In genomic region chr19:5510031-5511026, GRCm38 (mm10) we compare ENCODE assay signal across 8 mouse cellular contexts. TPM values are rescaled to one million over a fixed set of nuclear protein-coding genes. Genes with fewer than 3 reads are reported as not detected.
A peak's percentile ranks its signal among the peaks of the same experiment; 100 is the strongest.
DNase-seq lines count a peak whose midpoint lies in the region; ATAC-seq and TF ChIP-seq lines count a peak whose summit lies in the region.

Snx32 (minus strand) TSS chr19:5510538.

- no peak within 1 kb of the TSS for H3K27ac ChIP-seq in forebrain, embryonic 14.5 days (ENCODE audit: low read depth, low read length)

- peak within 1 kb of the TSS; percentile 59 for H3K9ac ChIP-seq in forebrain, embryonic 14.5 days (ENCODE audit: low read length)

- ATAC-seq in forebrain, embryonic 14.5 days = peak; percentile 100
- peak; percentile 88 for ATAC-seq in neutrophil, adult 5-6 weeks (ENCODE audit: extremely low read depth, insufficient number of reproducible peaks, low FRiP score, poor library complexity, severe bottlenecking)

- peak; percentile 62; the same call in 1 of the 2 replicates for TF ChIP-seq POLR2A in lung, adult 2 months (IDR thresholded peaks at IDR 0.05; ENCODE audit: borderline replicate concordance, extremely low read depth, low read depth, low read length)

- H3K27me3 ChIP-seq in forebrain, embryonic 14.5 days (replicated peaks; ENCODE audit: control insufficient read depth, insufficient read depth, low read length) = no peaks in the 10 kb centered on the region

- peak within 1 kb of the TSS; percentile 42 for H3K4me3 ChIP-seq in forebrain, embryonic 14.5 days (ENCODE audit: low read depth, low read length)
- peak within 1 kb of the TSS; percentile 86 for H3K4me3 ChIP-seq in lung, adult 2 months (replicated peaks; ENCODE audit: extremely low read depth, low read depth, low read length)

- no peaks in the 10 kb centered on the region for H3K9me3 ChIP-seq in forebrain, embryonic 14.5 days (replicated peaks; ENCODE audit: control insufficient read depth, low read length)

- TF ChIP-seq CTCF in lung, adult 2 months (IDR thresholded peaks at IDR 0.05; ENCODE audit: insufficient read depth, low read length) = no peak

- intact Hi-C loops in heart, postnatal 14 days (cut with DNase I) = loop anchor here (2.0 kb wide), 1 partner anchor 18 kb away; no protein-coding TSS in a partner anchor

- peak; percentile 100 for DNase-seq in ES-CJ7 (ENCODE audit: low read depth, low spot score)
- peak; percentile 99 for DNase-seq in cerebellum, adult 11 months
- peak; percentile 99 for DNase-seq in forebrain, embryonic 14.5 days (ENCODE audit: low spot score)
- peak; percentile 96 for DNase-seq in heart, postnatal 14 days
- DNase-seq in layer of hippocampus, adult 18-20 months (ENCODE audit: low spot score in 2 of 2) = peak; percentile 98 to 100
- peak; percentile 92 for DNase-seq in lung, adult 2 months
- peak; percentile 95 to 98 for DNase-seq in thymus, adult 18-20 months

- peak within 1 kb of the TSS; percentile 53 for H3K4me2 ChIP-seq in forebrain, embryonic 14.5 days (ENCODE audit: low read length)

- H3K36me3 ChIP-seq in forebrain, embryonic 14.5 days (ENCODE audit: control insufficient read depth, insufficient read depth, low read length) = no peaks in the 10 kb centered on the region

- WGBS in forebrain, embryonic 14.5 days = 3% methylated on average over 47 of the region's 47 CpGs
- WGBS in lung, adult 2 months = 2% methylated on average over 47 of the region's 47 CpGs

- H3K4me1 ChIP-seq in forebrain, embryonic 14.5 days (ENCODE audit: control insufficient read depth, insufficient read depth, low read length) = peaks cover 7% of the 10 kb centered on the region; the same call in 1 of the 2 replicates
- peaks cover 5% of the 10 kb centered on the region for H3K4me1 ChIP-seq in lung, adult 2 months (ENCODE audit: control insufficient read depth, insufficient read depth, low read length)

RNA-seq across cellular contexts. Expression of gene Snx32, which starts in this region (rescaled TPM):
- 55.3 and 73.2 TPM in 2 replicates for polyA plus RNA-seq in forebrain, embryonic 14.5 days (2014; fragmentation: Nextera tagmentation; extraction: Ambion mirVana)
- 1 to 10 TPM; 6.6 to 8.5 TPM for total RNA-seq in heart, postnatal 14 days (2021)
- total RNA-seq in layer of hippocampus, adult 18-20 months (2021) = 10 to 100 TPM; 79.9 to 85.2 TPM
- polyA plus RNA-seq in lung, adult 2 months (2012; rRNA removed) = 8.8 and 15.6 TPM in 2 replicates
- 7.4 and 11.3 TPM in 2 replicates for total RNA-seq in neutrophil, adult 5-6 weeks (2017)
